Mouse (Mus musculus) limb, embryonic 13.5 days (tissue): Measurements from ENCODE around the gene Tff3. TPM values are rescaled to one million over a fixed set of nuclear protein-coding genes. Genes with fewer than 3 reads are reported as not detected.

Source experiments
- ATAC-seq: fragments of 200-750 bp; cut with Nextera tagmentation; 2 replicates; pipeline ENCODE4 v1.8.0; 2017; ENCODE audit warnings: low read depth, moderate number of reproducible peaks, moderate TSS enrichment; ENCODE audit not compliant: low FRiP score
- H3K27ac ChIP-seq: fragments of 300-500 bp; sonication (generic); 2 replicates; pipeline ENCODE4 v1.5.1; 2015; ENCODE audit warnings: inconsistent platforms, mild to moderate bottlenecking, moderate library complexity
- H3K27me3 ChIP-seq: fragments of 300-500 bp; sonication (generic); 2 replicates; pipeline ENCODE4 v1.6.1; 2015; ENCODE audit warnings: mild to moderate bottlenecking, inconsistent platforms
- H3K36me3 ChIP-seq: fragments of 300-500 bp; sonication (generic); 2 replicates; pipeline ENCODE4 v1.6.1; 2015; ENCODE audit warnings: inconsistent platforms, mild to moderate bottlenecking, moderate library complexity
- H3K4me1 ChIP-seq: fragments of 300-500 bp; sonication (generic); 2 replicates; pipeline ENCODE4 v1.6.1; 2015; ENCODE audit warnings: inconsistent platforms
- H3K4me2 ChIP-seq: fragments of 300-500 bp; sonication (generic); replicated peaks from 2 replicates; pipeline ENCODE4 v1.6.1; 2015; ENCODE audit warnings: inconsistent platforms, mild to moderate bottlenecking, moderate library complexity
- H3K4me3 ChIP-seq: fragments of 300-500 bp; sonication (generic); 2 replicates; pipeline ENCODE4 v1.5.1; 2015; ENCODE audit warnings: moderate library complexity, mild to moderate bottlenecking, inconsistent platforms
- H3K9ac ChIP-seq: fragments of 300-500 bp; sonication (generic); 2 replicates; pipeline ENCODE4 v1.6.1; 2015; ENCODE audit warnings: mild to moderate bottlenecking, inconsistent platforms
- H3K9me3 ChIP-seq: fragments of 300-500 bp; sonication (generic); 2 replicates; pipeline ENCODE4 v1.6.1; 2016; ENCODE audit warnings: inconsistent platforms
- WGBS: fragments of 180-500 bp; shearing (Covaris S2); methylation state at CpG from one replicate; pipeline ENCODE4 v1.1.7; 2015; 5-methylcytosine and 5-hydroxymethylcytosine counted together
- polyA plus RNA-seq: library from polyadenylated mRNA; unstranded; fragments of >200 nt; fragmentation: Nextera tagmentation; extraction: Ambion mirVana; gene quantifications from 2 replicates; pipeline ENCODE4 v1.2.1, GENCODE M21; 2015

Gene Tff3
- polyA plus RNA-seq: 0.59 TPM in 1 of 2 replicates, not detected in the other

DNA sequence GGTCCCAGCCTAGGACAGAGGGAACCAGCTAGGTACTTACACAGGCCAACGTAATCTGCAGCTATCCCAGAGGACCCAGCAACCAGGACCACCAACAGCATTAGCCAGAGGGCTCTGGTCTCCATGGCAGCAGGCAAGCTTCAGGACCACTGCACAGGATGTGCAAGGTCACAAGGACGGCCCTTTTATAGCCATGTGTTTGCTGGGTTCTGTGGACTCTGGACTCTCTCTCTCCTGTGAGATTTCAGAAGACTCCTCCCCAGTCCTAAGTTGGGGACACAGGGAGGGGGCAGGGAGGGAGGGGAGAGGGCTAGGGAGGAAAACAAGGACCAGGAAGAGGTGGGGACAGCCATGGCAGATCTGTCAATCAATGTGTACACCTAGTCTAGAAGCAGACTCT, at the start of gene Tff3:
Gene Tff3 (minus strand): TSS at position 195 of the 400 bp plus-strand sequence.
- Histone ChIP-seq H3K9ac (no peak within 1 kb of the TSS), H3K4me1 (peaks cover 5% of the 10 kb centered on the region; the same call in 1 of the 2 replicates), H3K4me3 (no peak within 1 kb of the TSS), H3K9me3 (no peaks in the 10 kb centered on the region), H3K27ac (no peak within 1 kb of the TSS), H3K27me3 (no peaks in the 10 kb centered on the region), H3K36me3 (no peaks in the 10 kb centered on the region), H3K4me2 (no peak within 1 kb of the TSS)
- 6% methylated on average over 2 of the region's 2 CpGs for WGBS
- no peak for ATAC-seq

DNA sequence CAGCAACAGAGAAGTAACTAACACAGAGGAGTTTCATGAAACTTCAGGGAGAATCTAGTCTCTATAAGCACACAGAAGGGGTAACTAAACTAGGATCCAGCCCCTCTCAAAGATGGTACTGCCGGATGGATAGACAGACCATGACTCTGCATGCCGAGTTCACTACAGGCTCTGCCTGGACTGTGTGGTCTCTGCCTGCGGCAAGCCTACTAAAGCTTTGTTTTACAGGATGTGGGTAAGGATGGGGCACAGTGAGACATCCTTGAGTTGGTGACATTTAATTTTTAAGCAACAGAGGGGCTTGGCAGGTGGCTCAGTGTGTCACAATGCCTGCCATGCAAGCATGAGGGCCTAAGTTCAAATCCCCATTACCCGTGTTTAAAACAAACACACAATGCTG, 46.9 kb upstream of the Tff3 start:
- H3K36me3 ChIP-seq: no peaks in the 10 kb centered on the region
- H3K4me1 ChIP-seq: no peaks in the 10 kb centered on the region
- H3K4me3 ChIP-seq: no peak overlapping the region
- no peaks in the 10 kb centered on the region for H3K9me3 ChIP-seq
- no peak overlapping the region for H3K9ac ChIP-seq
- no peak for ATAC-seq
- 93% methylated on average over 4 of the region's 4 CpGs for WGBS
- no peak overlapping the region for H3K4me2 ChIP-seq
- H3K27ac ChIP-seq: no peak overlapping the region
- peaks cover 44% of the 10 kb centered on the region for H3K27me3 ChIP-seq

DNA sequence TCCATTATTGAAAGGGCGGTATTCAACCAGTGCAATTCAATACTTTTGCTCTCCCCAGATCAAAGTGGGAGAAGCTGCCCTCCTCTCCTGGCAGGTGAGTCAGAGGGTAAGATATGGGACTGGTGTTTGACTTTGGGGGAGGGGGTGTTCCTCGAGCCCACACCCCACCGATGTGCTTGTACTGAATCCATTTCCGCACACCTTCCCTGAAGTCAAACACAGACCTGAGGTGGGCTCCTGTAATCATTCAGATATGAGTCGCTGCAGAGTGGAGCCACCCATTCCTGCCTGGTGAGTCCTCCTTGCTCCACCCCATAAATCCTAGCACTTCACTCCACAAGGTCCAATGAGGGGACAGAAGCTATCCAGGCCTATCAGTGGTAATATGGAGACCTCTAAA, 40.4 kb upstream of the Tff3 start:
- H3K36me3 ChIP-seq: no peaks in the 10 kb centered on the region
- no peaks in the 10 kb centered on the region for H3K9me3 ChIP-seq
- WGBS: 86% methylated on average over 5 of the region's 5 CpGs
- no peak overlapping the region for H3K9ac ChIP-seq
- no peak overlapping the region for H3K4me3 ChIP-seq
- H3K4me2 ChIP-seq: no peak overlapping the region
- no peak for ATAC-seq
- H3K27ac ChIP-seq: no peak overlapping the region
- peaks cover 52% of the 10 kb centered on the region for H3K27me3 ChIP-seq
- no peaks in the 10 kb centered on the region for H3K4me1 ChIP-seq

DNA sequence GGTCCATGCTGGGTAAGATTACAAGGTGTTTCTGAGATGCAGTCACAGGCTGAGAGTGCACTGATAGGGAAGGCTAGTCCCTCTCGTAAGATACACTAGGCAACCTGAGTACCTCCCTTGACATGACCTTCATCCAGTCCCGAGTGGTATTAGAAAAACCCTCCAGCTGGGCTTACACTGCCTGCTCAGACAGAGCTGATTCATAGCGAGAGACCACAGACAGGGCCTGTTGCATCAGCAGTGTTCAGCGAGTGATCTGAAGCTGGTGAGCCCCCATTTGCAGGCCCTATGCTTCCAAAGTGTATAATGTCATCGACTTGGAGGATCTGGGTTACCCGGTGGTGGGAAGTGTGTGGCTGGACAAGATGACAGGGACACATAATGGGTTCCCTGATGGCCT, 35.7 kb upstream of the Tff3 start, which contains the start of gene Tff1:
Gene Tff1 (minus strand): TSS at position 151 of the 400 bp plus-strand sequence.
- no peaks in the 10 kb centered on the region for H3K9me3 ChIP-seq
- no peaks in the 10 kb centered on the region for H3K36me3 ChIP-seq
- peaks cover 51% of the 10 kb centered on the region for H3K27me3 ChIP-seq
- no peak for ATAC-seq
- 86% methylated on average over 6 of the region's 6 CpGs for WGBS
- no peak within 1 kb of the TSS for H3K9ac ChIP-seq
- H3K4me1 ChIP-seq: no peaks in the 10 kb centered on the region
- no peak within 1 kb of the TSS for H3K4me2 ChIP-seq
- H3K27ac ChIP-seq: no peak within 1 kb of the TSS
- H3K4me3 ChIP-seq: no peak within 1 kb of the TSS

DNA sequence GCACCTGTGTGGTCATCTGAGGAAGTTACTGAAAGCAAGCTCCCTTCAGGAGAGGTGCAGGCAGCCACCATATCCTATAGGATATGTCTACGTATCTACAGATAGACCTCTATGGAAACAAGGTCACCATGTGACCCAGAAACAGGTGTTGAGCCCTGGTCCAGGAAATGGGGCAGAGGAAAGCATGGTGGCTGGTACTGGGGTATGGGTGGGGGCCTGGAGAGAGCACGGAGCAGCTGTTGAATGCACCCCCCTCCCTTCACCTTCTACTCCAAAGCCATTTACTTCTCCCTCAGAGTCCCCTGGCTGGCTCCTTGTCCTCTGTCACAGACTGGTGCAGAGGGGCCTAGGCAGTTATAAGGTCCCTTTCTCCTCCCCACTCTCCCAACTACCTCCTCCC, 34.4 kb upstream of the Tff3 start:
- no peak overlapping the region for H3K27ac ChIP-seq
- 79% methylated on average over 2 of the region's 2 CpGs for WGBS

DNA sequence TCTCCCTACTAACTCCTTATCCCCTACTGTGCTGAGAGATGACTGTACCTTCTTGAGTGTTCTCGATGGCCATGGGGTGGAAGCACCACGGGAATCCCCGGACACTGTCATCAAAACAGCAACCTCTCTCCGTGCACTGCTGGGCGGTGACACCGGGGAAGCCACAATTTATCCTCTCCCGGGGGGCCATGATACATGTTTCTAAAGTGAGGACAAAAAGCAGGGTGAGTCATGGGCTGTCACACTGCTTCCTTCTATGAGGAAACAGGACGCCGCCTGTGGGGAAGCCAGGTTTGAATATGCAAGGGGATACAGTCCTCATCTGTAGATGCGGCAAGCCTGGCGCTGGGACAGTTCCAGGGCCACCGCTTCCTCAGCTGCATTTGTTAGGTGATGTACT, 33.2 kb upstream of the Tff3 start:
- no peak overlapping the region for H3K4me3 ChIP-seq
- no peak overlapping the region for H3K4me2 ChIP-seq
- no peak overlapping the region for H3K27ac ChIP-seq
- H3K4me1 ChIP-seq: no peaks in the 10 kb centered on the region
- H3K36me3 ChIP-seq: no peaks in the 10 kb centered on the region
- no peak for ATAC-seq
- 89% methylated on average over 12 of the region's 12 CpGs for WGBS
- H3K27me3 ChIP-seq: peaks cover 38% of the 10 kb centered on the region
- no peaks in the 10 kb centered on the region for H3K9me3 ChIP-seq
- H3K9ac ChIP-seq: no peak overlapping the region

More for the DNA sequence above, 34.4 kb upstream of the Tff3 start:
- H3K4me1 ChIP-seq: no peaks in the 10 kb centered on the region
- H3K36me3 ChIP-seq: no peaks in the 10 kb centered on the region
- peaks cover 41% of the 10 kb centered on the region for H3K27me3 ChIP-seq
- H3K4me2 ChIP-seq: no peak overlapping the region
- no peak overlapping the region for H3K4me3 ChIP-seq
- ATAC-seq: no peak
- H3K9me3 ChIP-seq: no peaks in the 10 kb centered on the region
- H3K9ac ChIP-seq: no peak overlapping the region

DNA sequence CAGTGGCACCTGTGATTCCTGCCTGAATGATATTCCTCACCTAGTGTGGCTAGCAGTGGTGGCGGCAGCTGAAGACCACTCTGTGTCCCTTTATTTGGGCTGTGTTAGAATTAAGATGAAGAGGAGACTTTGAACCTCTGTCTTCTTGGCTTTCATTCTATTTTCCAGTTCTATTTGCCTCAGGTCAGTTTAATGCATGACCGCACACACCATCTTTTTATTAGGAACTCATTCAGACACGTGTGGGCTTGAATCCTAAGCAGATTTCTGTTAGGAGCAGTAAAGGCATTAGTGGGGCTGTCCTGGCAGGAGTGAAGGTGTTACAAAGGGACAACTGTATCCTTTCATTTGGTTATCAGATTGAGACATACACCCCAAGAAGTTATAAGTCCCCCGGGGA, 30.8 kb upstream of the Tff3 start:
- no peak for ATAC-seq

DNA sequence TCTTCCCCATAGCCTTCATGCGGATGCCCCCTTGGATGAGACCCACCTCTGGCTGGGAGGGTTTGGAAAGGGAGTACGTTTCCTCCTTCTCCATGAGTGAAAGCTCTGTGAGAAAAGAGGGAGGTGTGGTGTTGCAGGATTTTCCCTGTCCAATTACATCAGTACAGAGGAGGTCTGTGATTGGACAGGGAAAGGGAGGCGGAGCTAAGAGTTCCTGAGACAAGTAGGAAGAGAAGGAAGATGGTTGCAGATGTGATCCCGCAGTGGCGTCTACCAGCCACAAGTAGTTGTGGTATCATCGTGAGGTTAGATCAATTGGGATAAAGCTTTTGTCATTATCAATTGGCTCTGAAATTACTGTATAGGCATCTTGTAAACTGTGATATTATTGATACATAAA, 28.5 kb upstream of the Tff3 start:
- Histone ChIP-seq H3K4me2 (no peak overlapping the region), H3K27me3 (0 out of 2 replicates have a peak, but pooled peaks cover under 1% of the 10 kb centered on the region), H3K9ac (no peak overlapping the region), H3K36me3 (no peaks in the 10 kb centered on the region), H3K9me3 (no peaks in the 10 kb centered on the region), H3K4me3 (no peak overlapping the region), H3K4me1 (no peaks in the 10 kb centered on the region), H3K27ac (no peak overlapping the region)
- WGBS: 74% methylated on average over 6 of the region's 6 CpGs
- no peak for ATAC-seq

More for the DNA sequence above, 30.8 kb upstream of the Tff3 start:
- WGBS: 74% methylated on average over 4 of the region's 4 CpGs
- Histone ChIP-seq H3K4me3 (no peak overlapping the region), H3K9ac (no peak overlapping the region), H3K36me3 (no peaks in the 10 kb centered on the region), H3K9me3 (no peaks in the 10 kb centered on the region), H3K27me3 (peaks cover 18% of the 10 kb centered on the region; the same call in 1 of the 2 replicates), H3K4me2 (no peak overlapping the region), H3K27ac (no peak overlapping the region), H3K4me1 (no peaks in the 10 kb centered on the region)

DNA sequence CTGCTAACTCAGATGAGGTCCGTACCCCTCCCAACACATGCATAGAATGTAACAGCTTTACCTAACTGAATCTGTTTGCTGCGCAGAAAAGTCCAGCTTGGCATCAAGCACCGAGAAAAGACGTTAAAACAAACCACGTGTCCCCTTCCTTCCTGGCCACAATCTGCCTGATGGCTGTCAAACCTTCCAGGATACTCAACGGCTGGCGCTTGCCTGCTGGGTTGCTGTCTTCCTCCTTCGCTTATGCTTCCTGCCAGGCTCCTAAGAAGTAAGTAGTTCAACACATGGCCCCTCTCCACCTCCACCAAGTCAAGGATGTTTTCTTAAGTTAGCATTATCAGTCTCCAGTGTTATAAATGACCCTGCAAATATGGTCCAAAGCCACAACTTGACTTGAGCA, 24.3 kb upstream of the Tff3 start:
- H3K27me3 ChIP-seq: no peaks in the 10 kb centered on the region
- no peak overlapping the region for H3K9ac ChIP-seq
- H3K4me2 ChIP-seq: no peak overlapping the region
- no peak overlapping the region for H3K27ac ChIP-seq
- 67% methylated on average over 8 of the region's 8 CpGs for WGBS
- no peaks in the 10 kb centered on the region for H3K36me3 ChIP-seq
- H3K4me3 ChIP-seq: no peak overlapping the region
- no peak for ATAC-seq
- H3K9me3 ChIP-seq: peaks cover 7% of the 10 kb centered on the region; the same call in 1 of the 2 replicates
- no peaks in the 10 kb centered on the region for H3K4me1 ChIP-seq

DNA sequence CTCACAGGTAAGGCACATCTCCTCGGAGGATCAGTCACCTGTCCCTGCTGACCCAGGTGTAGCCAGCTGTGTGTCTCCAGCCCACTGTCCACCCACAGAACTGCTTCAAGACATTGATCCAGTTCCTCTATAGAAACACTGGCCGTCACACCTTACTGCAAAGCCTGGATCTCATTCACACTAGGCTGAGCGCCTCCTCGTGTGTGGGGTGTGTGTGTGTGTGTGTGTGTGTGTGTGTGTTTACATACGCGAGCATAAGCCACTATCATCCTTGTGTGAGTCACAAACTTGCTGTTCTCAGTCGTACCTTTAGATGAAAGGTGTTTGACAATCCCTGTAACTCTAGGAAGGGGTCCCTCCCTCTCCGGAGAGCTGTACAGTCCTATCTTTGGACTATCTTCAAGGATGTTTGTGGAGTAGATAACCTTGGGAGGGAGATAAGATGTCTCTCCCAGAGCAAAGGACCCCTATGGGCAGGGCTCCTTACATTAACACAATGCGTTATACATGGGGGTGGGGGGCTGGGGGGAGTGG, 23.6 kb upstream of the Tff3 start:
- no peak overlapping the region for H3K9ac ChIP-seq
- H3K36me3 ChIP-seq: no peaks in the 10 kb centered on the region
- no peak overlapping the region for H3K4me2 ChIP-seq
- WGBS: 80% methylated on average over 9 of the region's 9 CpGs
- peaks cover 7% of the 10 kb centered on the region; the same call in 1 of the 2 replicates for H3K9me3 ChIP-seq
- no peaks in the 10 kb centered on the region for H3K27me3 ChIP-seq
- H3K4me3 ChIP-seq: no peak overlapping the region
- ATAC-seq: no peak
- no peaks in the 10 kb centered on the region for H3K4me1 ChIP-seq
- no peak overlapping the region for H3K27ac ChIP-seq

DNA sequence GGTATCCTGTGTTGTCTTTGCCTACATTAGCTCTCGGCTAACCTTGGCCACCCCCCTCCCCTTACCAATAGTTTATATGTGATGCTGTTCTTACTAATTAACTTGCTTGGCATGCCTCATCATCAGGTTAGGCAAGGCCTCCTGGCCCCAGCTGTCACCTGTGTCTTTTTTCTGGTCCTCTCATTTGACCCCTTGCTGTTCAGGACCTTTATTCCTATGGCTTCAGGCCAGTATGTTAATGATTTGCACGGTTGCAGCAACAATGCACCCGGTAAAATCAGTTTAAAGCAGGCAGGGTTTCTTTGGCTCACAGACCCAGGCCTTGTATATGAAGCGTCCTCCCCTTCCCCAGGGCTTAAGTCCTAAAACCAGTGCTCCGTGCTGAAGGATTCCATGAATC, 23.1 kb upstream of the Tff3 start:
- H3K9ac ChIP-seq: no peak overlapping the region
- H3K27ac ChIP-seq: no peak overlapping the region
- H3K4me3 ChIP-seq: no peak overlapping the region
- H3K4me2 ChIP-seq: no peak overlapping the region
- no peaks in the 10 kb centered on the region for H3K4me1 ChIP-seq
- no peaks in the 10 kb centered on the region for H3K27me3 ChIP-seq
- H3K36me3 ChIP-seq: no peaks in the 10 kb centered on the region
- H3K9me3 ChIP-seq: peaks cover 7% of the 10 kb centered on the region; the same call in 1 of the 2 replicates
- ATAC-seq: no peak
- WGBS: 49% methylated on average over 5 of the region's 5 CpGs

DNA sequence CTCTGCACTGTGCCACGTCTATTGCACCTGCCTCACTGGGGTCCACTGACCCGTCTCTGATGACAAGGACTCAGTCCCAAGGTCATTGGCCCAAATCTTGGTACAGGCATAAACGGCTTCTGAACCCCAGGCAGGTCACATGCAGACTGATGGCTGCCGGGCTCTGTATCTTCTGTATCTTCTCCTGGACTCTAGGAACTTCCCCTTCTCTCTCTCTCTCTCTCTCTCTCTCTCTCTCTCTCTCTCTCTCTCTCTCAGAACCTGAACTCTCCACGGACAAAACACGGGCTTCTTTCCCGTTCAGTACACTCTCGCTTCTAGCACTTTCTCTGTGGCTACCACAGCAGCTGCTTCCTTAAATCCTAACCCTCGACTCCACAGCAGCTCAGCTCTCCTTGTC, 16.6 kb upstream of the Tff3 start:
- no peaks in the 10 kb centered on the region for H3K4me1 ChIP-seq
- no peaks in the 10 kb centered on the region for H3K36me3 ChIP-seq
- H3K9me3 ChIP-seq: peaks cover 7% of the 10 kb centered on the region; the same call in 1 of the 2 replicates
- no peak overlapping the region for H3K4me3 ChIP-seq
- H3K9ac ChIP-seq: no peak overlapping the region
- no peak overlapping the region for H3K27ac ChIP-seq
- no peak for ATAC-seq
- no peak overlapping the region for H3K4me2 ChIP-seq
- 0 out of 2 replicates have a peak, but pooled peaks cover 8% of the 10 kb centered on the region for H3K27me3 ChIP-seq
- WGBS: 86% methylated on average over 9 of the region's 9 CpGs
